Mouse (Mus musculus) myocyte (in vitro differentiated cells): ENCODE results near the gene Efna1. TPM values are rescaled to one million over a fixed set of nuclear protein-coding genes. Genes with fewer than 3 reads are reported as not detected.

Experiments
- H3K27me3 ChIP-seq: one replicate; pipeline ENCODE4 v1.6.1; 2011; ENCODE audit not compliant: control insufficient read depth, insufficient read depth, insufficient read length
- H3K36me3 ChIP-seq: one replicate; pipeline ENCODE4 v1.6.1; 2011; ENCODE audit not compliant: control insufficient read depth, insufficient read depth
- H3K4me2 ChIP-seq: one replicate; pipeline ENCODE4 v1.6.1; 2011; ENCODE audit warnings: low read depth, control low read depth
- H3K4me3 ChIP-seq: one replicate; pipeline ENCODE4 v1.5.1; 2011; ENCODE audit warnings: mild to moderate bottlenecking, control low read depth, moderate library complexity
- H3K79me2 ChIP-seq: one replicate; pipeline ENCODE4 v1.6.1; 2011; ENCODE audit not compliant: control insufficient read depth, insufficient read depth
- H3ac ChIP-seq: one replicate; pipeline ENCODE4 v1.6.1; 2011; ENCODE audit not compliant: control insufficient read depth, insufficient read length
- CEBPB ChIP-seq: IDR thresholded peaks from 2 replicates; pipeline ENCODE4 v1.6.1; 2011; ENCODE audit warnings: mild to moderate bottlenecking, moderate library complexity; ENCODE audit not compliant: poor library complexity, insufficient read depth, severe bottlenecking
- E2F4 ChIP-seq: IDR thresholded peaks from one replicate; pipeline ENCODE4 v1.6.1; 2011; ENCODE audit warnings: mild to moderate bottlenecking, control low read depth, moderate library complexity; ENCODE audit not compliant: insufficient read depth
- MAX ChIP-seq: IDR thresholded peaks from one replicate; pipeline ENCODE4 v1.6.1; 2011; ENCODE audit warnings: low read depth, mild to moderate bottlenecking, control low read depth
- MYOD1 ChIP-seq, 3 experiments: IDR thresholded peaks; one replicate each; pipeline ENCODE4 v1.6.1; 2011; ENCODE audit warnings: control low read depth in 2 of 3, low read depth in 2 of 3, mild to moderate bottlenecking in 2 of 3, moderate library complexity in 1 of 3; ENCODE audit not compliant: insufficient read length in 2 of 3, control insufficient read depth in 1 of 3
- MYOG ChIP-seq, 3 experiments: IDR thresholded peaks; one replicate each; pipeline ENCODE4 v1.6.1; 2011; ENCODE audit warnings: control low read depth in 2 of 3, low read depth in 2 of 3, mild to moderate bottlenecking in 2 of 3; ENCODE audit not compliant: insufficient read length in 2 of 3, control insufficient read depth in 1 of 3, insufficient read depth in 1 of 3
- POLR2A ChIP-seq: IDR thresholded peaks from one replicate; pipeline ENCODE4 v1.6.1; 2011; ENCODE audit warnings: low read depth, mild to moderate bottlenecking, control low read depth, moderate library complexity; ENCODE audit not compliant: insufficient read length
- POLR2AphosphoS2 ChIP-seq: IDR thresholded peaks from one replicate; pipeline ENCODE4 v1.6.1; 2011; ENCODE audit warnings: low read depth, control low read depth; ENCODE audit not compliant: insufficient read length
- REST ChIP-seq: IDR thresholded peaks from one replicate; pipeline ENCODE4 v1.6.1; 2011; ENCODE audit warnings: mild to moderate bottlenecking, control low read depth, moderate library complexity; ENCODE audit not compliant: insufficient read depth, insufficient read length
- SRF ChIP-seq: IDR thresholded peaks from one replicate; pipeline ENCODE4 v1.6.1; 2011; ENCODE audit warnings: low read depth; ENCODE audit not compliant: control insufficient read depth, insufficient read length
- TCF12 ChIP-seq: IDR thresholded peaks from one replicate; pipeline ENCODE4 v1.6.1; 2011; ENCODE audit warnings: mild to moderate bottlenecking, control low read depth; ENCODE audit not compliant: poor library complexity, insufficient read depth, severe bottlenecking
- TCF3 ChIP-seq: IDR thresholded peaks from one replicate; pipeline ENCODE4 v1.6.1; 2011; ENCODE audit warnings: low read depth, control low read depth; ENCODE audit not compliant: insufficient read length
- USF1 ChIP-seq: IDR thresholded peaks from one replicate; pipeline ENCODE4 v1.6.1; 2011; ENCODE audit warnings: low read depth, mild to moderate bottlenecking, control low read depth, moderate library complexity
- polyA plus RNA-seq: library from polyadenylated mRNA; unstranded; fragments of >200 nt; fragmentation: generic; extraction: Trizol; gene quantifications from one replicate; pipeline ENCODE4 v1.2.1, GENCODE M21; 2012; ENCODE audit warnings: missing spikeins

Efna1 gene
- polyA plus RNA-seq, 1 experiment = 8.2 TPM

GRCm38 (mm10) chr3:89238494-89238893 lies 42.4 kb downstream of the Efna1 start:
- Histone ChIP-seq H3K36me3 (peaks cover 9% of the 10 kb centered on the region), H3K4me3 (no peak overlapping the region), H3K79me2 (no peaks in the 10 kb centered on the region), H3ac (no peak overlapping the region), H3K4me2 (no peak overlapping the region), H3K27me3 (no peaks in the 10 kb centered on the region)
- no peak for TF ChIP-seq E2F4
- TF ChIP-seq REST = no peak
- TF ChIP-seq POLR2AphosphoS2 = no peak
- no peak for TF ChIP-seq MYOD1 (IDR thresholded peaks at IDR 0.05; ENCODE audit: control insufficient read depth in 1 of 3, insufficient read length in 2 of 3, low read depth in 2 of 3)
- TF ChIP-seq TCF12 = no peak
- no peak for TF ChIP-seq USF1
- TF ChIP-seq POLR2A = no peak
- TF ChIP-seq MYOG (IDR thresholded peaks at IDR 0.05; ENCODE audit: control insufficient read depth in 1 of 3, insufficient read depth in 1 of 3, insufficient read length in 2 of 3, low read depth in 2 of 3) = no peak
- no peak for TF ChIP-seq SRF
- TF ChIP-seq CEBPB = no peak
- no peak for TF ChIP-seq MAX
- no peak for TF ChIP-seq TCF3

- Histone ChIP-seq H3K27me3 (no peaks in the 10 kb centered on the region), H3K79me2 (no peaks in the 10 kb centered on the region), H3K4me3 (no peak overlapping the region), H3K36me3 (peaks cover 9% of the 10 kb centered on the region), H3ac (no peak overlapping the region), H3K4me2 (no peak overlapping the region)
- no peak for TF ChIP-seq MYOG (IDR thresholded peaks at IDR 0.05; ENCODE audit: control insufficient read depth in 1 of 3, insufficient read depth in 1 of 3, insufficient read length in 2 of 3, low read depth in 2 of 3)
- TF ChIP-seq USF1 = no peak
- no peak for TF ChIP-seq POLR2A
- TF ChIP-seq E2F4 = no peak
Measured at GRCm38 (mm10) chr3:89237682-89238081, 43.3 kb downstream of the Efna1 start.

GRCm38 (mm10) chr3:89236516-89236915 lies 44.4 kb downstream of the Efna1 start:
- Histone ChIP-seq H3K36me3 (peaks cover 1% of the 10 kb centered on the region), H3K27me3 (no peaks in the 10 kb centered on the region), H3K4me3 (no peak overlapping the region), H3K79me2 (no peaks in the 10 kb centered on the region), H3ac (no peak overlapping the region), H3K4me2 (no peak overlapping the region)
- TF ChIP-seq MYOD1 (IDR thresholded peaks at IDR 0.05; ENCODE audit: control insufficient read depth in 1 of 3, insufficient read length in 2 of 3, low read depth in 2 of 3) (no peak), USF1 (no peak), SRF (no peak), CEBPB (no peak), POLR2A (no peak), REST (no peak), MAX (no peak), MYOG (IDR thresholded peaks at IDR 0.05; ENCODE audit: control insufficient read depth in 1 of 3, insufficient read depth in 1 of 3, insufficient read length in 2 of 3, low read depth in 2 of 3) (no peak), TCF3 (no peak), TCF12 (no peak)

- TF ChIP-seq POLR2AphosphoS2 (no peak), MYOD1 (IDR thresholded peaks at IDR 0.05; ENCODE audit: control insufficient read depth in 1 of 3, insufficient read length in 2 of 3, low read depth in 2 of 3) (no peak), MYOG (IDR thresholded peaks at IDR 0.05; ENCODE audit: control insufficient read depth in 1 of 3, insufficient read depth in 1 of 3, insufficient read length in 2 of 3, low read depth in 2 of 3) (no peak), TCF12 (no peak), E2F4 (no peak), REST (no peak), CEBPB (no peak), POLR2A (no peak), TCF3 (no peak), MAX (no peak), USF1 (no peak), SRF (no peak)
- Histone ChIP-seq H3K4me2 (no peak overlapping the region), H3ac (no peak overlapping the region), H3K79me2 (no peaks in the 10 kb centered on the region), H3K4me3 (no peak overlapping the region), H3K36me3 (no peaks in the 10 kb centered on the region), H3K27me3 (no peaks in the 10 kb centered on the region)
Measured at GRCm38 (mm10) chr3:89233562-89234110, 47.3 kb downstream of the Efna1 start.

- no peak overlapping the region for H3ac ChIP-seq
- no peaks in the 10 kb centered on the region for H3K79me2 ChIP-seq
- H3K36me3 ChIP-seq = no peaks in the 10 kb centered on the region
- H3K4me3 ChIP-seq = no peak overlapping the region
- H3K4me2 ChIP-seq = no peak overlapping the region
- TF ChIP-seq E2F4 (no peak), POLR2A (no peak), SRF (no peak), TCF12 (no peak), MYOD1 (IDR thresholded peaks at IDR 0.05; ENCODE audit: control insufficient read depth in 1 of 3, insufficient read length in 2 of 3, low read depth in 2 of 3) (no peak), POLR2AphosphoS2 (no peak), REST (no peak), MAX (no peak), MYOG (IDR thresholded peaks at IDR 0.05; ENCODE audit: control insufficient read depth in 1 of 3, insufficient read depth in 1 of 3, insufficient read length in 2 of 3, low read depth in 2 of 3) (no peak), CEBPB (no peak), TCF3 (no peak), USF1 (no peak)
- no peaks in the 10 kb centered on the region for H3K27me3 ChIP-seq
Measured at GRCm38 (mm10) chr3:89232614-89233013, 48.3 kb downstream of the Efna1 start.
